Mouse (Mus musculus): ENCODE measurements around the gene Rae1.

Rae1 gene

DNA sequence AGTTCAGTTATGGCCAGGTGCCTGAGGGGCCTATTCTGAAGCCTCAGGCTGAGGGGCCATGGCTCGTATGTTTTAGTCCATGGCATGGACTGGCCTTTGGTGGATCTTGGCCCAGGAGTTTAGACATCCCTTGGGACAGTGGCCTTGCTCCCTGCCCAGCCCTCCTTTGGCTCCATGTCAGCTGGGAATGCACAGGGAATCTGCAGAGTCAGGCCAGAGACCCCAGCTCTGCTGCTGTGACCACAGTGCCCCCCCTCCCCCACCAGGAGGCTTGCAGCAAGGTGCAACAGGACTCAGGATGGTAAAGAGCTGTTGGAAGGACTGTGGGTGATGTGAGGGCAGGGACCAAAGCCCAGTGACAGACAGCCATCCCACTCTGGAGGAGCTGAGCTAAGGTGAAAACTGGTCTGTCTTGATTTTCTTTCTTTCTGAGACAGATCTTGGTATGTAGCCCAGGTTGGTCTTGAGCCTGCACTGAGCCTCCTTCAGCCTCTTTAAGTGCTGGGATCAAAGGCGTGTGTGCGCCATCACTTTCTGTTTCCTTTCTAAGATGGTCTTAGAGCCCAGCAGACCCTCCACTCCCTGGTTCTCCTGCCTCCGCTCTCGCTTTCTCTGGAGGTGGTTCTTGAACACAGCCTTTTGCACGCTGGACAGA, 27.4 kb downstream of the Rae1 start:
- 95% methylated on average over 6 of the region's 6 CpGs for WGBS

DNA sequence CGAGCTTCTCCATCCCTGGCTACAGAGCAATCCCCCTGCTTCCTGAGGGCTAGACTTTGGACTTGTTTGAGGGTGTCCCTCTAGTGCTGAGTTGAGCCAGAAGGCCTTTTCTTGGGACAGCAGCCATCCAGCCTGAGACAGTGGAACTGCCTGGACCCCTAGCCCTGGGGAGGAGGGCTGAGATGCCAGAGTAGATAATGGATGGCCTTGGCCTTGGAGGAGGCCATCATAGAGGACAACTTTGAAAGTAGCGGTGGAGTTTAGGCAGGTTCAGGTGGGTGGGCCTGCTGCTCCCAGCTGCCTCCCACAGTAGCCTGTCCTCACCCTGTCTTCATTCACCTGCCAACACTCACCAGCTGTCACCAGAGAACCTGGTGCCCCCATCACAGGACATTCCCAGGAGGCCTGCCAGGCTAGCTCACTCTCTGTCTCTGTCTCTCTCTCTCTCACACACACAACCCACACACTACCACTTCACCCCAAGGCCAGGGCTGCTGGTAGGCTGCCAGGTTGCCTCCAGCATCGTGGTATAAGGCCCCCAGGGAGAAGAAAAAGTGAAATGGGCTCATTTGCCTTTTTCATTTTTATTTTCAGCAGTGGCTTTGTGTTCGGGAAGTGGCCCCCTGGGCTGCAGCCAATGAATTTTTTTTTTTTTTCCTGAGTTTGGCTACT, 28.0 kb downstream of the Rae1 start:
- 68% methylated on average over 4 of the region's 4 CpGs for WGBS

DNA sequence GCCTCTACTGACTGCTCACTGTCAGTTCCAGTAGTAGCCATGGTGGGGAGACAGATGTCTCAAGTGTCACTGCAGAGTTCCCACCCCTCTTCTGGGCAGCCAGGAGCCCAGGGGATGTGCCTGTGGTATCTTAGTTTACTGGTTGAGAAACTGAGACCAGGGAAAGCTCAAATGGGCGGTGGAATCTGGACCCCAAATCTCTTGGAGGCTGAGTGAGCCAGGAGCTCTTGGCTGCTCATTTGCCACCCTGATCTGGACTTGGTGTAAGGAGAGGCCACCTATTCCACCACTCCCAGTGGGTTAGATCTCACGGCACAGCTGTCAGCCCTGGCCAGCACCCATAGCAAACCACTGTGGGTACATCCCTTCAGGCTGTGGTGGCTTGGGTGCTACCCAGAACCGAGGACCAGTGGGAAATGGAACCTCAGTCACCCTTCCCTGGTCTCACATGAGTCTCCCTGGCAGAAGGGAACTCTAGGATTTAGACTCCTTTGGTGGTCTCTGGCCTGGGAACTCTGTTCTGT, 28.7 kb downstream of the Rae1 start:
- 87% methylated on average over 3 of the region's 3 CpGs for WGBS

DNA sequence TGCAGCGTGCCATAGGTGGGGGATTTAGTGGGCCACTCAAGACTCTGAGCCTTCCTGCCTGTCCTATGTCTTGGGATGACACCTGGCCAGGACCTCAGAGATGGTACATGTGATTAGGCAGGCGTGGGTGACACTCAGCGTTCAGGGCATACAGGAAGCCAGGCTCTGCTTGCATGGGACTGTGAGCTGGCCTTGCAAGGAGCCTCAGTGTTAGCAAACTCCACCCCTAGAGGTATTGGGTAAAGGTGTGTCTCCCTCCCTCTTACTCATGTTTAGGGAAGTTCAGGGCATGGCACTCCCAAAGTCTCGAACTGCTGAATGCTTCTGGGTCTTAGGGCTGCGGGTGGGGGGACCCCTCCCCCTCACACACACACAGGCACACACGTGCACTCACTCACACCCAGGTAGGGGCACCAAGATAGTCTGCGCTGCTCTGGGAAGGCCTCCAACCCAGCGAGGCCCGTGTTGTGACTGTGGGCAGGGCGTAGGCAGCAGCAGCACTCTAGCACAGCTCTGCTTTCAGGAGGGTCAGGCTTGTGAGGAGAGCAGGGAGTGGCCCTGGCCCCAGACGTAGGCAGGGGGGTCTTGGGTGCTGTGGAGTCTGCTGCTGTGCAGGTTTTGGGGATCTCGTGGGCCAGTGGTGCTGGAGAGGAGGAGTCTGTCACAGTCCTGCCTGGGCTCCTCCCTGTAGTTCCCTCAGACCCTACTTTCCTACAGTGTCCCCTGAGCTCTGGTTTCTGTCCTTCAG, 30.8 kb downstream of the Rae1 start:
- WGBS: 80% methylated on average over 12 of the region's 12 CpGs

DNA sequence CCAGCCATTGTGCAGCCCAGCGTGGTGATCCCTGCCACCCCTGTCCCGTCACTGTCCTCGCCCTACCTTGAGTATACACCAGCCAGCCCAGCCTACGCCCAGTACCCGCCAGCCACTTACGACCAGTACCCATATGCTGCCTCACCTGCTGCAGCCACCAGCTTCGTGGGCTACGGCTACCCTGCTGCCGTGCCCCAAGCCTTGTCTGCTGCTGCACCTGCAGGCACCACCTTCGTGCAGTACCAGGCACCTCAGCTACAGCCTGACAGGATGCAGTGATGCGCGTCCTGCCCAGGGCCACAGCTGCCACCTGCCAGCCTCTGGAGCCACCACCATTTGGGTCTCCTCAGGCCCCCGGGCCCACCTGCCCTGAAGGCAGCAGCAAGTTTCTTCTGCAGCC, 33.6 kb downstream of the Rae1 start:
- WGBS: 95% methylated on average over 13 of the region's 13 CpGs

DNA sequence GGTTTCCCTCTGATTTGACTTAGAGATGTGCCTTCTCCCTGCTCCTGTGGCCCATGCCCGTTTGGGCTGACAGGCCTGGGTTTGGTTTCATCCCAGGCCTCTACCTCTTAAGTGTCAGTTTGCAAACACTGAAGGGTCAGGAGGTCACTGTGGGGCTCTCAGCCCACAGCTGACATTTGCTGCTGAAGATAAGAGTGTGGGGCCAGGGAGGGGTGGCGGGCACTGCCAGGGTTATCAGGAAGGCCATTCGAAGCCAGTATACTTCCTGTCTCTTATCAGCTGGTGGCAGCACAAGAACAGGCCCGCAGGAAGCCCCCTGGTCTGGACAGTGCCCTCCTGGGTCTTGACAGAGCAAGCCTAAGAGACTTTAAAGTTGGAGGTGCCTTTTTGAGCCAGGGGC, 35.1 kb downstream of the Rae1 start:
- WGBS: 79% methylated on average over 4 of the region's 4 CpGs

DNA sequence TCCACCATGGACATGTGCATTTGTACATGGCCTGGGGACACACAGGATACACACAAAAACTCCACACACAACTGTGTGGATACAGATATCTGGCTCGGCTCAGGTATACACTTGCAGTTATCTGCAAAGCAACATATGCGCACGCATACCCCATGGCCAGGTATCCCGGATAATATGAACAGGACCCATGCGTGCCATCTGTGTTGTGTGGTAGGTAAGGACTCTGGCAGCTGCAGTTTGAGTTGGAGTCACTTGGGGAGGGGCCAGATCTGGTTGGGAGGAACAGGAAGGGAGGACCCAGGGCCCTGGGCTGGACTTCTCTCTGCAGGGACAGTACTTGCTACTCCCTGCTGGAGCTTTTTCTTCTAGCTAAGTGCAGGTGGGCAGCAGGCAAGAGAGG, 35.7 kb downstream of the Rae1 start:
- WGBS: 97% methylated on average over 5 of the region's 5 CpGs

DNA sequence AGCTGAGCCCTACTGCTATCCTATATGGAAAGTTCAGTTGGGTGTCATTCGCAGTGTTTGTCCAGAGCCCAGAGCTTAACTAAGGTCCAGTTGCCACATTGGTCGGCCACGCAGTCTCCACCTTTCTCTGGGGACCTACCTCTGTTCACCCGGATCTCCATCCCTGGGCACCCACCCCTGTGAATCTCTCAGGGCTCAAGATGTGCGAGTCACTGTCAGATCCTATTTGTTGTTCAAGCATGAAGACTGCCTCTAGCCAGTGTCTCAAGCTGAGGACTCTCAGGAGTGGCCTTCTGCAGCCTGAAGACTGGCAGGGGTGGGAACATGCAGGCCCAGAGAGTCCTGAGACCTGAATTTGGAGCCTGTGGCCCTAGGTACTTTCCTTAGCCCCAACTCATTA, 36.1 kb downstream of the Rae1 start:
- WGBS: 96% methylated on average over 5 of the region's 5 CpGs

DNA sequence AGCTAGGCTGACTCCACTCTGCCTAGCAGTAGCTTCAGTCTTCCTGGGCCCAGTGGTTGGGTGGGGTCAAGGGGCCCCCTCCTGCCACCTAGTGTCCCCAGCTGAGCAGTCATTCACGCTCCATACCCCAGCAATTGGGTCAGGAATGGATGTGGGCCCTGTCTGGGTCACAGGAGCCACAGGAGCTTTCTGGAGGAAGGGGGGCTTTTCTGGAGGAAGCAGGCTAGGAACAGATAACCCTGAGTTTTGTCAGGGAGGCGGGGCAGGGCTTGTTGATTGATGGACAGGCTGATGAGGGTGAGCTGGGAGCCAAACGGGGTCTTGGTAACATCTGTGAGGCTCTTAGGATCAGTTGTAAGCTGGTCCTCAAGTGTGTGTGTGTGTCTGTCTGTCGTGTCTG, 36.7 kb downstream of the Rae1 start:
- WGBS: 83% methylated on average over 4 of the region's 4 CpGs

DNA sequence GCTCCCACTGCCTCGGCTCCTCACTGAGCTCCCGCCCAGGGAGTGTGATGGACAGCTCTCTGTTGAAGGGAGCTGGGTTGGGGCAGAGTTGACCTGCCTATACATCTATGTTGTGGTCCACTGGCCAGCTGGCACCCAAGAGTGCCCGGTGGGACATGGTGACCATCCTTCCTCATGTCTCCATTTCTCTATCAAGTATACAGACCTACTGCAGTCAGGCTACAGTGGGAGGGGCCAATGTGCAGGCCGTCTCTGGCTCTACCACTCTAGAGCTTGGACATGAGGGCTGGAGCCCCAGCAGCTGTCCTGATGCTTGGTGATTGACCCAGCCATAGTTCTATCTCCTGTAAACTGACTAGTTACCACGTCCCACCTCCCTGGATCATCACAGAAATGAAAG, 37.4 kb downstream of the Rae1 start:
- WGBS: 91% methylated on average over 5 of the region's 5 CpGs

DNA sequence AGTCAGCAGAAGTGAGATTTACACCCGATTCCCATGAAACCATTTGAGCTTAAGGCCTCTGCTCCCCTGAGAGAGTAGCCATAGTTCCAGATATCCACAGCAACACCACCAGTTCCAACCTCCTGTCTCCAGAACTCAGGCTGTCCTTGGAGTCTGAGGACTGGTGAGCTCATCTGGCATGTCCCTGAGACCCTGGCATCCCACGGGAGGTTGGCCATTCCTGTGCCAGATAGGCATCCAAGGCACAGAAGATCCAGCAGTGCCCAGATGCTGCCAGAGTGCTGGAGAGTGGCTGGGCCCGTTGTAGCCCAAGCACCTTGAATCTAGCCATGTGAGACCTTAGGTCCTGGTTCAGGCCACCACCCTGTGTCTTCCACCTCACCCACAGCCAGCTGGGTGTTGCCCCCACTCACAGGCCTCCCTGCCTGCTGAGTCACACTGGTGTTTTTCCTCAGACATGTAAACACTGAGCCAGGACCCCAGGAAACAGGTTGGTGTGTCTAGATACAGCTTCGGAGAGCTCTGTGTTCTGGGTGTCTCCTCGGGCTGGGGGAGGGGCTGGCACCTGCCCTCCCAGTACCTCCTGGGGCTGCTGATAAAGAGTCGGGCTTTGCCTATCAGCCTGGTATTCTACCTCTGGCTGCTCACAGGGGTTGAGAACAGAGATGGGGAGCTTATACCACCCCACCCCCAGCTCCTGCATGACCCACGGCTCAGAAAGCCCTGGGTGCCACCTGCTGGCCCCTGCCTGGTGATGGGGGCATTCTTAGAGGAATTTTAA, 38.1 kb downstream of the Rae1 start:
- WGBS: 78% methylated on average over 7 of the region's 7 CpGs

DNA sequence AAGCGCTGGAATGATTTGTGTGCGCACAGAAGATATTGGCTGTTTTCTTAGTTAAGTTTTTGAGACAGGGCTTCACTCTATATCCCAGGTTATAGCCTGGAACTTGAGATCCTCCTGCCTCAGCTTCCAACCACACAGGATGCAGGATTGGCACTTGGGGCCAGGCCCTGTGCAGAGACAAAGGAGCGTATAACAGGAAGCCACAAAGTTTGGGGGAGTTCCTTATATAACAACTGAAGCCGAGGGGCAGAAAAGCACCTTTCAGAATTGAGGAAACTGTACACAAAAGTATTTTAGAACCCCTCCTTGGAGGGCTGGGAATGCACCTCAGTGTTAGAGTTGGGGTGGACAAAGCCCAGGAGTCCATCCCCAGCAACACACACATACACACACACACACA, 39.1 kb downstream of the Rae1 start:
- 91% methylated on average over 4 of the region's 4 CpGs for WGBS

DNA sequence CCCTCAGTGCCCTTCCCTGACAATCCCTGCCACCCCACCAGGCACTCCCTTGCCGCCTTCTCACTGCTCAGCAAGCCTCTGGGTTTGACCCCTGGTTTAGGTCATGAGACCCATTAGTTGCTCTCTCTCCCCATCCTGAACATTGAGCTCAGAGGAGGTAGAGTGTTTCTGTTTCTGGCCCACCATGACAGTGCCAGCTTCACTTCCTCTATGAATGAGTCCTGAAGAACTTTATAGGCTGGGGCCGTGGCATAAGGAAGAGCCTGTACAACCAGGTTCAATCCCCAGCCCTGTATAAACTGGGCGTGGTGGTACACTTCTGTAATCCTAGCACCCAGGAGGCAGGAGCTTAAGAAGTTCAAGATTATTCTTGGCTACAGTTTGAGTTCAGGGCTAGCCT, 40.9 kb downstream of the Rae1 start:
- WGBS: 93% methylated on average over 3 of the region's 3 CpGs

DNA sequence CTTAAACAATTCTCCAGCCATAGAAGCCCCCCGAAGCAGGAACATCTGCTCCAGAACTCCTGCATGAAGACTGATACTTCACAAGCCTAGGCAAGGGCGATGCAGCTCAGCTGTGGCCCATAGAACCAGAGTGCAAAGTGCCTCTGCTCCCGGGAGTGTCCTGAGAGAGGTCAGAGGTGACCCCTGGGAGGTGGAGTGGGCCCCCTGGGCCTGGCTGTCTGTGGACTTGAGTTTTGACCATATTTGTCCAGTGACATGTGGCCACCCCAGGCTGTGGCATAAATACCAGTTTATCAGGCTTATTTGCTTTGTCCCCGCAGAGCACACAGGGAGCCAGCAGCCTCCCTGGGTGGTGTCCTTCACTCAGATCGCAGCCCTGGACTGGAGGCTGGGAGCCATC, 41.3 kb downstream of the Rae1 start:
- whole genome bisulfite sequencing: 80% methylated on average over 5 of the region's 5 CpGs

DNA sequence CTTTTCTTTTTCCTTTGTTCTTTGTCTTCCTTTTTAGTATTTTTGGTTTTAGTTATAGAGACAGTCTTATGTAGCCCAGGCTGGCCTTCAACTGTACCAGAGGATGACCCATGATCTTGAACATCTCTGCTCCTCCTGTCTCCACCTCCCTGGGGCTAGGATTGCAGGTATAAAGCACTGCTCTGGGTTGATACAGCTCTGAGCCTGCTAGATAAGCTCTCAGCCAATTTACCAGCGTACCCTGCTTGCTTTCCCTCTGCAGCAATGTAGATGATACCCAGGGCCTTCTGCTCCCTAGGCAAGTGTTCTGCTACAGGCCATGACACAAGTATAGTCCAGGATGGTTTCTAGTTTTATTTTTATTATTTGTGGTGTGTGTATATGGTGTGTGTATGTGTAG, 42.0 kb downstream of the Rae1 start:
- WGBS: 95% methylated on average over 1 of the region's 1 CpGs

DNA sequence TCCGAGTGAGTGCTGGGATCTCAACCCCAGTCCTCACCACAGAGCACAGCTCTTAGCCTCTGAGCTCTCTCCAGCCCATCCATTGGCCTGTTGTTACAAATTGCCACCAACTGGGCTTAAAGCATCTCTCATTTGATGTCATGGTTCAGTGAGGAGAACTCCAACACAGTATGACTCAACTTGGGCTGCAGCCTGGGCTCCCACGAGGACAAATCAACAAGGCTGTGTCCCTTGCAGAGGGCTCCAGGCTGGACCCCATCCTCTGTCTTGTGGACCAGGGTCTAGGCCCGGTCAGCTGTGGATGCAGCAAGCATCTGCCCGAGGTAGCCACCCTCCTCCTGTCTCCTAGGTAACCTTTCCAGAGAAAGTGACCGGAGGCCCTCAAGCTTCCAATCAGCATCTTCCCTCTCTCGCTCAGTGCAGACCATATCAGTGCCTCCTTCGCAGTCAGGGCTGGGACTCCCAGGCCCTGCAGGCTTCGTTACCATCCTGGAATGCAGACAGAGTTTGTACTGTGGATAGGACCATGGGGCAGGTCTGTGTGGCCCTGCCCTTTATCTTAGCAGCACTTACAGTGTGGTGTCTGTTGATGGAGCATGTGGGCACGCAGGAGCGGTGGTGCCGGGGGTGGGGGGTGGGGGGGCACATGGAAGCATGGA, 42.7 kb downstream of the Rae1 start:
- WGBS: 84% methylated on average over 11 of the region's 11 CpGs

DNA sequence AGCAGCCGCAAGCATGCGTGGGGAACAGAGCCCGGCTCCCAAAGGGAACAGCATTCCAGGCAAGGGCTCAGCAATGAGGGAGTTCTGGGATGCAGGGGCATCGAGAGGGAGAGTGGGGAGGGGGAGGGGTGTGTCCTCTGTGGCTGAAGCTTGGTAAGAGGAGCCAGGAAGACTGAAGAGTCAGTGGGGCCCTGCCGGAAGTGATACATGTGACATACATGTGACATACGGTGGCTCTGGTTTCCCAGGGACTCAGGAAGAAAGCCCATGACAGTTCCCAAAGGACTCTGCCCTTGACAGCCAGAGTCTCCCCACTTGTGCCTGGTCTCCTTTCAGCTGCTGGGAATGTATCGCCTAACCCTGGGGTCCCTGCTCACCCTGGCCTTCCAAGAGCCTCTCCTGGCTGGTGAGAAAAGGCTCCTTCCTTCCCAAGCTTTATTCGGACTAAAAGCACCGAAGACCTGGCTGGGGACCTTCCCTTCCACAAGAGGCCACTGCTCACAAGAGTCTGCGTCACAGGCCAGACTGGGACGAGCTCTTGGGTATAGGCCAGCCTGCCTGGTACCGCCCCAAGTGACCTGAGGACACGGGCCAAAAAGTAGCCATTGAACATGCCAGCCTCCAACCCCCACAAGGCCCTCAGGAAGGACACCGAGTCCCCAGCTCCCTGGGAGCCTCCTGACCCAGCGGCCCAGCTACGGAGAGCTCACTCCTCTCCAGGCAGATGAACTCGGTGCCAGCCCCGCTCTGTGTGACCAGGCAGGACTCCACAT, 44.5 kb downstream of the Rae1 start:
- 78% methylated on average over 18 of the region's 18 CpGs for WGBS

DNA sequence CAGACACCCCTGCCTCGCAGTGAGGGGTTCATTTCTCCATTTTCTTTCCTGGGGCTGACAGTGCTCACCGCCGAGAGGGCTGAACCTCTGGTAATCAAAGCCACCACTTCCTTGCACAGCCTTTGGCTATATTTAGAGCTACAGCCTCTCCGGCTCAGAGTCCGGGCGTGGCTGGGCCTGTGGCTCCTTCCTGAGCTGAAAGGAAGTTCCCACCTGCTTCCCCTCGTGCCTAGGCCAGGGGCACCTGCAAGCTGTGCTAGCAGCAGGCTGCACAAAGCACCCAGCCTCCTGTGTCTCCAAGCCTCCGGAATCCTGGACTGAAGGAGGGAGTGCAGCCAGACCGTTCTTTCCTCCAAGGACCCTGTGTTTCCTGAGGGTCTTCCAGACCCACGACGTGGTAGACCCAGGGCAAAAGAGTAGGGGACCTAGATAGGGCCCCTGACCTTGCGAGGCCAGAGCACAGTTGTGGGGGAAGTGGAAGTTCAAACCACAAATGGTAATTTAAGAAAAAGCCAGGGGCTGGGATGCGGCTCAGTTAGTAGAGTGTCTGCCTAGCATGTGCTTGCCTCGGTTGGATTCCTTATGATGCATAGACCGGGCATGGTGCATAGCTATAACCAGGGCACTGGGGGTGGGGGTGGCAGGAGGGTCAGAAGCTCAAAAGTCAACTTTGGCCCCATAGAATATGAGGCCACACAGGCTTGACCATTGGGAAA, 46.8 kb downstream of the Rae1 start:
- 72% methylated on average over 15 of the region's 15 CpGs for WGBS

DNA sequence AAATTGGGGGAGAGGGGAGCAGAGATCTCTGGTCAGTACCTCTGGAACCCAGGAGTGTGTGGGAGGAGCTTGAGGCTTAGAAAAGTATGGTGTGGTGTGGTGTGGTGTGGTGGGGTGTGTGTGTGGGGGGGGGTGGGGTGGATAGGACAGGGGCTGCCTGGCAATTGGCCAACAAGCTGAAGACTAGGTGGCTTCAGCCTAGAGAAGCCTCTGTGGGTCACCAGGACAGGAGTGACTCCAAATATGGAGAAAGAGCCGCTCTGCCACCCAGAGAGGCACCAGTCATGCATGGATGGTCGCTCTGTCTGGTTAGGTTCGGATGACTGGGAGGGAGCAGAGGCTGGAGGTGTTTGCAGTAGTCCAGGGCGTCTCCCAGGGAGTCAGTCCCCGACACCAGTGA, 47.6 kb downstream of the Rae1 start:
- WGBS: 70% methylated on average over 5 of the region's 5 CpGs
